Mouse (Mus musculus) stomach, embryonic 16.5 days (tissue): ENCODE data around the gene Gm43302. TPM values are rescaled to one million over a fixed set of nuclear protein-coding genes. Genes with fewer than 3 reads are reported as not detected.
"Not testable (repeated sequence)": the region's sequence is repeated elsewhere in the genome, so short reads cannot be mapped to it uniquely, and the experiment has no call there.

Experiments used
- ATAC-seq: fragments of 200-750 bp; cut with Nextera tagmentation; 2 replicates; pipeline ENCODE4 v1.8.0; 2017; ENCODE audit warnings: moderate number of reproducible peaks, moderate TSS enrichment; ENCODE audit not compliant: insufficient read depth, low FRiP score
- H3K27ac ChIP-seq: fragments of 300-500 bp; sonication (generic); 2 replicates; pipeline ENCODE4 v1.5.1; 2014; ENCODE audit warnings: low read length
- H3K27me3 ChIP-seq: fragments of 300-500 bp; sonication (generic); 2 replicates; pipeline ENCODE4 v1.6.1; 2014; ENCODE audit warnings: low read length, control low read depth, mixed read lengths; ENCODE audit not compliant: control insufficient read depth, insufficient read depth
- H3K36me3 ChIP-seq: fragments of 300-500 bp; sonication (generic); 2 replicates; pipeline ENCODE4 v1.6.1; 2014; ENCODE audit warnings: low read length; ENCODE audit not compliant: control insufficient read depth, insufficient read depth
- H3K4me1 ChIP-seq: fragments of 300-500 bp; sonication (generic); 2 replicates; pipeline ENCODE4 v1.6.1; 2014; ENCODE audit warnings: low read length, control low read depth, mixed read lengths; ENCODE audit not compliant: control insufficient read depth, insufficient read depth
- H3K4me2 ChIP-seq: fragments of 300-500 bp; sonication (generic); 2 replicates; pipeline ENCODE4 v1.6.1; 2014; ENCODE audit warnings: low read depth, low read length, mixed read lengths
- H3K4me3 ChIP-seq: fragments of 300-500 bp; sonication (generic); replicated peaks from 2 replicates; pipeline ENCODE4 v1.5.1; 2014; ENCODE audit warnings: mild to moderate bottlenecking, low read length
- H3K9ac ChIP-seq: fragments of 300-500 bp; sonication (generic); 2 replicates; pipeline ENCODE4 v1.6.1; 2014; ENCODE audit warnings: low read length
- H3K9me3 ChIP-seq: fragments of 300-500 bp; sonication (generic); replicated peaks from 2 replicates; pipeline ENCODE4 v1.6.1; 2016; ENCODE audit warnings: low read length, control low read depth; ENCODE audit not compliant: control insufficient read depth
- WGBS: fragments of 180-500 bp; shearing (Covaris S2); extraction: QIAGEN DNeasy Blood & Tissue Kit; methylation state at CpG from one replicate; pipeline ENCODE4 v1.1.7; 2014; 5-methylcytosine and 5-hydroxymethylcytosine counted together
- polyA plus RNA-seq: library from polyadenylated mRNA; unstranded; fragments of >200 nt; fragmentation: Nextera tagmentation; extraction: Ambion mirVana; gene quantifications from 2 replicates; pipeline ENCODE4 v1.2.1, GENCODE M21; 2015

Gene Gm43302
- polyA plus RNA-seq, 1 experiment from 2014 or later: 0.09 TPM

DNA sequence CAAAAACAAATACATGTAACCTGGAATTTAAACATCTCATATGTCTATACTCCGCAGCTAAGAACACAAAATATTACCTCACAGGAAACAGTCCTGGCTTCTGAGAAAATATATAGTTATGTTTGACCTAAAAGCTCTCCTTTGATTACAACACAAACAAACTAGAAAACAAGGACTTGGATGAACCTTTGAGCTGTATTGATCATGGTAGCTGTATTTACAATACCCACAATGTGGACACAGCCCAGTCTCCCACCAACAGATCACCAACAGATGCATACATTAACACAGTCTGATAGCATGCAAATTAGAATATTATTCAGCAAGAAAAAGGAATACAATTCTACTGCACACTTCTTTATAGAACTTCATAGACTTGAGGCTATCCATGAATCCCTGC is 55.1 kb downstream of the Gm43302 start:
- not testable (repeated sequence) for H3K27me3 ChIP-seq, H3K27ac ChIP-seq, H3K4me1 ChIP-seq, H3K9me3 ChIP-seq, H3K9ac ChIP-seq, ATAC-seq, H3K4me2 ChIP-seq, H3K4me3 ChIP-seq, H3K36me3 ChIP-seq
- WGBS: 80% methylated on average over 1 of the region's 1 CpGs

DNA sequence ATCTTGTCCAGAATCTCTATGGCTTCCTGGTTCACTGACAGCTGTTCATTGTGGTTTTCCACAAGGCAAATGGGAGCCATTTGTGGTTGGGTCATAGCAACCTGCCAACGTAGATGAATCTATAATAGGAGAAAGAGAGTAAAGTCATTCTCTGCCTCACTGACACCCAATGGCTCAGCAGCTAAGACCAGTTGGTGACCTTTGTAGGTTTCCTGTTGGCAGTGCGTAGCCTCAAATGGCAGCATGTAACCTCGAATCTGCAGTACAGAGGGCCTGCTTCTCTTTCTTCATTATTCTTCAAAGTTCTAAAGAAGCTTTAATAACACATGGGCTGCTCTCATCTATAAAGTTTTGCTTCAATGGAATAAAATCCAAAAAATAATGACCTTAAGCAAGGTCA is 57.5 kb downstream of the Gm43302 start:
- 76% methylated on average over 3 of the region's 3 CpGs for WGBS

DNA sequence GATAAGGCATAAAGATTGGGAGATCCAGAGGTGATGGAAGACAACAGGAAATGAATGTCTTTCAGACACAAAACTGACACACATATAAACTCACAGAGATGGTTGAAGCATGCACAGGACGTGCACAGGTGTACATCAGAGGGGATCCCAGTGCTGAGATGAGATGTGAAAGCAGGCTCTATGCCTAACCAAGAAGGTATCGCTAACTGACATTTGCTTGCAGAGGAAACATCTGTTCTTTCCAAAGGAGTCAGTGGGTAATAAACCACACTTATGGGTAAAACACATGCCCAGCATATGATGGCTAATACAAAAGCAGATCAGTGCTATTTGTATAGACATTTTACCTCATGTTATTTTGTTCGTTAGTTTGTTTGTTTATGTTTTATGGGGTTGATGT is 84.5 kb downstream of the Gm43302 start:
- H3K36me3 ChIP-seq, H3K4me3 ChIP-seq: not testable (repeated sequence)

More for the DNA sequence above, 57.5 kb downstream of the Gm43302 start:
- H3K9ac ChIP-seq, H3K36me3 ChIP-seq, ATAC-seq, H3K4me1 ChIP-seq, H3K27me3 ChIP-seq, H3K4me2 ChIP-seq, H3K4me3 ChIP-seq, H3K9me3 ChIP-seq, H3K27ac ChIP-seq: not testable (repeated sequence)

DNA sequence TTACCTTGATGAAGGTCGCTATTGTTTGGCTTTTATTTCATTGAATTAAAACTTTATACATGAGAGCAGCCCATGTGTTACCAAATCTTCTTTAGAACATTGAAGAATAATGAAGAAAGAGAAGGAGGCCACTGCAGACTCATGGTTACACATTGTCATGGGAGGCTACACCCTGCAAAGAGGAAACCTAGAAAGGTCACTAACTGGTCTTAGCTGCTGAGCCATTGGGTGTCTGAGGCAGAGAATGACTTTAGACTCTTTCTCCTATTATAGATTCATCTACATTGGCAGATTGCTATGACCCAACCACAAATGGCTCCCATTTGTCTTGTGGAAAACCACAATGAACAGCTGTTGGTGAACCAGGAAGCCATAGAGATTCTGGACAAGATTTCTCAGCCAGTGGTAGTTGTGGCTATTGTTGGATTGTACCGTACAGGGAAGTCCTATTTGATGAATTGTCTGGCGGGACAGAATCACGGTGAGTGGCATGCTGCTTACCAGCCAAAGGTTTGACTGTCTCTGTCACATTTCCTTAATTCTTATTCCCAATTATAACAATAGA is 92.6 kb downstream of the Gm43302 start:
- WGBS: 85% methylated on average over 4 of the region's 4 CpGs
- H3K27ac ChIP-seq, ATAC-seq, H3K27me3 ChIP-seq, H3K36me3 ChIP-seq, H3K9ac ChIP-seq, H3K4me1 ChIP-seq, H3K4me2 ChIP-seq, H3K9me3 ChIP-seq, H3K4me3 ChIP-seq: not testable (repeated sequence)

More for the DNA sequence above, 84.5 kb downstream of the Gm43302 start:
- H3K4me2 ChIP-seq, H3K9ac ChIP-seq, H3K27ac ChIP-seq, H3K4me1 ChIP-seq, ATAC-seq, H3K27me3 ChIP-seq, H3K9me3 ChIP-seq: not testable (repeated sequence)
- WGBS: no CpG with 5 or more reads among the region's 3 CpGs

DNA sequence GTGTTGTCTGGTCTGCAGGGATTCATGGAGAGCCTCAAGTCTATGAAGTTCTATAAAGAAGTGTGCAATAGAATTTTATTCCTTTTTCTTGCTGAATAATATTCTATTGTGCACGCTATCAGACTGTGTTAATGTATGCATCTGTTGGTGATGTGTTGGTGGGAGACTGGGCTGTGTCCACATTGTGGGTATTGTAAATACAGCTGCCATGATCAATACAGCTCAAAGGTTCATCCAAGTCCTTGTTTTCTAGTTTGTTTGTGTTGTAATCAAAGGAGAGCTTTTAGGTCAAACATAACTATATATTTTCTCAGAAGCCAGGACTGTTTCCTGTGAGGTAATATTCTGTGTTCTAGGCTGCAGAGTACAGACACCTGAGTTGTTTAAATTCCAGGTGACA is 94.3 kb downstream of the Gm43302 start:
- H3K27ac ChIP-seq, H3K36me3 ChIP-seq, H3K9me3 ChIP-seq, H3K4me3 ChIP-seq, H3K9ac ChIP-seq, H3K4me2 ChIP-seq, ATAC-seq, H3K27me3 ChIP-seq, H3K4me1 ChIP-seq: not testable (repeated sequence)
- WGBS: 97% methylated on average over 1 of the region's 1 CpGs

DNA sequence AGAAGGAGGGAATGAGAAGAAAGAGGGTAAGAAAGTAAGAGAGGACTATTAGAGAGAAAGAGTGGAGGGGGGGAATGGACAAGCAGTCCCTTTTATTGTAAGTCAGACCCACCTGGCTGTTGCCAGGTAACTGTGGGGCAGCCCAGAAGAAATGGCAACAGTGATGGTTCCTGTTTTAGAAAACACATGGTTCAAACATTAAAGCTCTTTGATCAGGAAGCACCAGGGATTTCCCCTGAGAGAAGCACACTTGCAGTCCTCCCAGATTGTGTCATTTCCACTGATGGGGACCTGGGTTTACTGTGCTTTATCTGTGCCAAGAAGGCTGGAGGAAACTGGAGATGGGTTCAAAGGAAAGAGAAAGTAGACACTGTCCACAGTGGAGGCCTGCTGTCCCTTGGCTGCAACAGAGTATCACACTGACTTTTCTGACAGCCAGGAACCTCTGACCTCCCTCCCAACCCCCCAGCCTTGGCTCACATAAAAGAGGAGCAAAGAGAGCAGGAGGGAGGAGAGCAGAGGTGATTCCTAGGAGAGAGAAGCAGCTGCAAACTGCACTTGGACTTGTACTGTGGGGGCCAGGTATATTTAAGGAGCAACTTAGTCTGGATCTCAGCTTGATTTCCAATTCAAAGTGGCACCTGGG is 95.5 kb downstream of the Gm43302 start:
- not testable (repeated sequence) for H3K9ac ChIP-seq, H3K36me3 ChIP-seq, H3K9me3 ChIP-seq, H3K27ac ChIP-seq, H3K4me3 ChIP-seq, H3K27me3 ChIP-seq, H3K4me2 ChIP-seq, ATAC-seq, H3K4me1 ChIP-seq

DNA sequence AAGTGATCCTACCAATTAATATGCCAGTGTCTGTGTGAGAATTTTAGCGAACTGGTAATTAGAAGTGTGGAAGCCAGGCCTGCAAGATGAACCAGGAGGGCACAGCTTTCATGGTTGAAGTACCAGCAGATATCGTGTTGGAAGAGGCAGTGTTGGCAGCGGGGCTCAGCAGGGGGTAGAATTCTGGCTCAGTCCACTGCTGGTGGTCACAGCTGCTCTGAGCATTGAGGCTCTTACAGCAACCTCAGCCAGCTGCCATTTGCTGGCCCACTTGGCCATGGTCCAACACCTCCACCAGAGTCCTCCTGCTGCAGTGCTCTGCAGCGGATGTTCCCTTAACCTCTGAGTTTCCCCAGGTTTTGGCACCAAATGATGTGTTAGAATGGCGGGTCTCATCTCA is 97.2 kb downstream of the Gm43302 start:
- H3K27me3 ChIP-seq, H3K4me3 ChIP-seq, H3K4me2 ChIP-seq, H3K4me1 ChIP-seq, H3K9me3 ChIP-seq, H3K9ac ChIP-seq, ATAC-seq, H3K27ac ChIP-seq, H3K36me3 ChIP-seq: not testable (repeated sequence)
- 78% methylated on average over 5 of the region's 5 CpGs for WGBS

DNA sequence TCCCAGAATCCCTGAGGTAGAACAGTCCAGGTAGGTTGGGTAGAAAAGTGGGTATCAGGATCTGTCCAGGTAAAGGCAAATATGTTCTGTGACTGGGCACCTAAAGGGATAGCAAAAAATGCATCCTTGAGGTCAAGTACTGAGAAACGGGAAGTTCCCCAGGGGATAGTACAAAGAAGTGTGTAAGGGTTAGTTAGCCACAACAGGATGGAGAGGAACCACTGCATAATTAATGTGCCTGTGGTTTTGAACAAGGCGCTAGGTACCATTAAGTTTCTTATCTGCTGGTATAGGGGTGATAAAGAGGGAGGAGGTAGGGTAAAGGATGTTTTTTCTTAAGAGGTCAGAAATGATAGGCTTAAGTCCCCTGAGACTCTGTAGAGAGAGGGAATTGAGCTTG is 101.0 kb downstream of the Gm43302 start:
- H3K4me1 ChIP-seq, H3K27ac ChIP-seq, H3K27me3 ChIP-seq, H3K9ac ChIP-seq, H3K4me2 ChIP-seq, ATAC-seq, H3K36me3 ChIP-seq, H3K4me3 ChIP-seq, H3K9me3 ChIP-seq: not testable (repeated sequence)
- 72% methylated on average over 2 of the region's 2 CpGs for WGBS

DNA sequence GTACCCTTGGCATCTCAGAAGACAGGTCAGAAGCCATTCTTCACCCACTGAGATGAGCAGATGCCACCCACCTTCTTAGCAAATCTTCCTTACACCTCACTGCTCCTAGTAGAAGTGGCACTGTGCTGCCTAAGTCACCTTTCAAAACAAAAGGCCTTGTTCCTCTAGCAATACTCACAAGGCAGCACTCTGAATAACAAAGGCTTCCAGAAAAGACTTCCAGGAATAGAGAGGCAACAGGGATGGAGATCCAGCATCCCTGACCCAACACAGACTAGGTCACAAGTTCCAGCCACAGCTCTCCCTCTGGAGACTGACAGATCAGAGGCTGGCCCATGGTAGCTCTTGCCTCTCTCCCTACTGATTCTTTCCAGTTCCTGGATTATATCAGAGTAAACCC is 112.0 kb downstream of the Gm43302 start:
- Histone ChIP-seq H3K4me3 (no peak overlapping the region), H3K9me3 (no peaks in the 10 kb centered on the region), H3K27me3 (no peaks in the 10 kb centered on the region), H3K4me1 (no peaks in the 10 kb centered on the region), H3K9ac (no peak overlapping the region), H3K36me3 (no peaks in the 10 kb centered on the region), H3K4me2 (no peak overlapping the region), H3K27ac (no peak overlapping the region)
- no peak for ATAC-seq
